Mouse (Mus musculus): ENCODE data around the gene Socs7. TPM values are rescaled to one million over a fixed set of nuclear protein-coding genes. Genes with fewer than 3 reads are reported as not detected.

The Socs7 gene
- polyA plus RNA-seq, 1 experiment from 2014 or later, result 4.5 TPM

DNA sequence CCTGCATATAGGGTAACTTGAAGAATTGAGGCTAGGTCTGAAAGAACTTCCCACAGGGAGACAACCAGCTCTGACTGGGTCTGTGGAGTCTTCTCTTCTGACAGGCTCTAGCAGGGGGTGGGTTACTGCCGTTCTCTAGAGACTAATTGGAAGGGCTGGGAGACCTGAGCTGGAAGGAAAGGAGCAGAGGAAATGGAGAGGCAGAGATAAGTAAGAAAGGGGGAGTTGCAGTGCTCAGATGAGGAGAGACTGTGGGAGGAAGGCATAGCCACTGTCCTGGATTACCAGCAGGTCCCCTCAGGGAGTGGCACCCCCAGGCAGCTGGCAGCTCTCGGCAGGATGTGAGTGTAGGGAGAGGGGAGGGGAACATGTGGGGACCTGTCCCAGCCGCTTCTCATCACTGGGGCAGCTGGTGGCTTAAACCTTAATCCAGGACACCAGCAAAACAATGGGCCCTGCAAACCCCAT is 79.3 kb downstream of the Socs7 start:
- Histone ChIP-seq H3K27me3 (ENCODE audit: control insufficient read depth, insufficient read depth, low read length) (peaks cover 33% of the 10 kb centered on the region), H3K4me1 (replicated peaks; ENCODE audit: control insufficient read depth, insufficient read depth, low read length) (peaks cover 7% of the 10 kb centered on the region), H3K4me3 (ENCODE audit: low read depth, low read length) (peak overlapping the region; percentile 8; the same call in 1 of the 2 replicates), H3K36me3 (ENCODE audit: control insufficient read depth, insufficient read depth, low read length) (no peaks in the 10 kb centered on the region), H3K4me2 (ENCODE audit: low read depth, low read length, severe bottlenecking) (peak overlapping the region; percentile 24; the same call in 1 of the 2 replicates), H3K9me3 (ENCODE audit: control insufficient read depth, low read length) (no peaks in the 10 kb centered on the region), H3K27ac (ENCODE audit: low read depth, low read length) (no peak overlapping the region), H3K9ac (ENCODE audit: low read length) (no peak overlapping the region)
- ATAC-seq (replicated peaks; ENCODE audit: low FRiP score) (no peak), DNase-seq (ENCODE audit: low spot score) (peak; percentile 50)
- WGBS, result 6% methylated on average over 3 of the region's 3 CpGs

- Histone ChIP-seq H3K4me1 (replicated peaks; ENCODE audit: control insufficient read depth, insufficient read depth, low read length) (peaks cover 7% of the 10 kb centered on the region), H3K4me2 (ENCODE audit: low read depth, low read length, severe bottlenecking) (no peak overlapping the region), H3K27ac (ENCODE audit: low read depth, low read length) (no peak overlapping the region), H3K9me3 (ENCODE audit: control insufficient read depth, low read length) (no peaks in the 10 kb centered on the region), H3K36me3 (ENCODE audit: control insufficient read depth, insufficient read depth, low read length) (no peaks in the 10 kb centered on the region), H3K4me3 (ENCODE audit: low read depth, low read length) (no peak overlapping the region), H3K9ac (ENCODE audit: low read length) (no peak overlapping the region), H3K27me3 (ENCODE audit: control insufficient read depth, insufficient read depth, low read length) (peaks cover 33% of the 10 kb centered on the region)
- DNase-seq (ENCODE audit: low spot score) (peak; percentile 43), ATAC-seq (replicated peaks; ENCODE audit: low FRiP score) (no peak)
- WGBS, result 85% methylated on average over 11 of the region's 11 CpGs
These were observed 80.7 kb downstream of the Socs7 start for GRCm38 (mm10) chr11:97442891-97443675.

- H3K4me3 ChIP-seq (ENCODE audit: low read depth, low read length), result no peak overlapping the region
- WGBS, result 76% methylated on average over 6 of the region's 6 CpGs
- DNase-seq (ENCODE audit: low spot score) (peak; percentile 48), ATAC-seq (replicated peaks; ENCODE audit: low FRiP score) (no peak)
- peaks cover 13% of the 10 kb centered on the region for H3K27me3 ChIP-seq (ENCODE audit: control insufficient read depth, insufficient read depth, low read length)
- H3K4me2 ChIP-seq (ENCODE audit: low read depth, low read length, severe bottlenecking), result no peak overlapping the region
- peak overlapping the region; percentile 48; the same call in 1 of the 2 replicates for H3K27ac ChIP-seq (ENCODE audit: low read depth, low read length)
- H3K4me1 ChIP-seq (replicated peaks; ENCODE audit: control insufficient read depth, insufficient read depth, low read length), result peaks cover 10% of the 10 kb centered on the region
- no peaks in the 10 kb centered on the region for H3K9me3 ChIP-seq (ENCODE audit: control insufficient read depth, low read length)
- no peak overlapping the region for H3K9ac ChIP-seq (ENCODE audit: low read length)
- no peaks in the 10 kb centered on the region for H3K36me3 ChIP-seq (ENCODE audit: control insufficient read depth, insufficient read depth, low read length)
These were observed 83.2 kb downstream of the Socs7 start for GRCm38 (mm10) chr11:97445596-97445995.

GRCm38 (mm10) chr11:97445999-97446511 is 83.7 kb downstream of the Socs7 start:
- H3K27ac ChIP-seq (ENCODE audit: low read depth, low read length), result no peak overlapping the region; the same call in 1 of the 2 replicates

GRCm38 (mm10) chr11:97447979-97448378 is 85.6 kb downstream of the Socs7 start:
- WGBS, result 75% methylated on average over 7 of the region's 7 CpGs
- Histone ChIP-seq H3K27me3 (ENCODE audit: control insufficient read depth, insufficient read depth, low read length) (no peaks in the 10 kb centered on the region), H3K36me3 (ENCODE audit: control insufficient read depth, insufficient read depth, low read length) (no peaks in the 10 kb centered on the region; the same call in 1 of the 2 replicates), H3K4me3 (ENCODE audit: low read depth, low read length) (no peak overlapping the region), H3K9me3 (ENCODE audit: control insufficient read depth, low read length) (no peaks in the 10 kb centered on the region), H3K27ac (ENCODE audit: low read depth, low read length) (no peak overlapping the region), H3K9ac (ENCODE audit: low read length) (no peak overlapping the region), H3K4me2 (ENCODE audit: low read depth, low read length, severe bottlenecking) (no peak overlapping the region), H3K4me1 (replicated peaks; ENCODE audit: control insufficient read depth, insufficient read depth, low read length) (peaks cover 9% of the 10 kb centered on the region)
- DNase-seq (ENCODE audit: low spot score), result no peak
- ATAC-seq (replicated peaks; ENCODE audit: low FRiP score), result no peak

More at GRCm38 (mm10) chr11:97445999-97446511, 83.7 kb downstream of the Socs7 start:
- Histone ChIP-seq H3K36me3 (ENCODE audit: control insufficient read depth, insufficient read depth, low read length) (no peaks in the 10 kb centered on the region; the same call in 1 of the 2 replicates), H3K27me3 (ENCODE audit: control insufficient read depth, insufficient read depth, low read length) (peaks cover 9% of the 10 kb centered on the region), H3K9me3 (ENCODE audit: control insufficient read depth, low read length) (no peaks in the 10 kb centered on the region), H3K4me2 (ENCODE audit: low read depth, low read length, severe bottlenecking) (no peak overlapping the region), H3K4me1 (replicated peaks; ENCODE audit: control insufficient read depth, insufficient read depth, low read length) (peaks cover 10% of the 10 kb centered on the region), H3K9ac (ENCODE audit: low read length) (no peak overlapping the region), H3K4me3 (ENCODE audit: low read depth, low read length) (no peak overlapping the region)
- ATAC-seq (replicated peaks; ENCODE audit: low FRiP score) (no peak), DNase-seq (ENCODE audit: low spot score) (peak; percentile 53)
- WGBS, result 67% methylated on average over 4 of the region's 4 CpGs

Other genes starting within 250 kb of the Socs7 start
- gene Tbx21, start 247.2 kb upstream of the Socs7 start, polyA plus RNA-seq (2014; fragmentation: Nextera tagmentation; extraction: Ambion mirVana), result 0.17 and 0.21 TPM in 2 replicates
- 5.4 and 6.7 TPM in 2 replicates for gene Tbkbp1, start 211.1 kb upstream of the Socs7 start, polyA plus RNA-seq (2014; fragmentation: Nextera tagmentation; extraction: Ambion mirVana)
- gene Kpnb1, start 174.7 kb upstream of the Socs7 start, polyA plus RNA-seq (2014; fragmentation: Nextera tagmentation; extraction: Ambion mirVana), result 114 TPM in 2 replicates
- 108 and 122 TPM in 2 replicates for gene Npepps, start 81.9 kb upstream of the Socs7 start, polyA plus RNA-seq (2014; fragmentation: Nextera tagmentation; extraction: Ambion mirVana)
- 55.9 and 59.9 TPM in 2 replicates for gene Mrpl45, start 46.8 kb upstream of the Socs7 start, polyA plus RNA-seq (2014; fragmentation: Nextera tagmentation; extraction: Ambion mirVana)
- 0.03 TPM in 2 replicates for gene Gpr179, start 10.5 kb upstream of the Socs7 start, polyA plus RNA-seq (2014; fragmentation: Nextera tagmentation; extraction: Ambion mirVana)
- gene Arhgap23, start 53.0 kb downstream of the Socs7 start, polyA plus RNA-seq (2014; fragmentation: Nextera tagmentation; extraction: Ambion mirVana), result 3.2 and 4.8 TPM in 2 replicates
- 0.17 TPM in 1 of 2 replicates, not detected in the other for gene 4933428G20Rik, start 137.8 kb downstream of the Socs7 start, polyA plus RNA-seq (2014; fragmentation: Nextera tagmentation; extraction: Ambion mirVana)
- 3.2 and 3.7 TPM in 2 replicates for gene Srcin1, start 213.6 kb downstream of the Socs7 start, polyA plus RNA-seq (2014; fragmentation: Nextera tagmentation; extraction: Ambion mirVana)